Mouse (Mus musculus) left cerebral cortex, postnatal 10 days (tissue): ENCODE data around the gene Gm20388. TPM values are rescaled to one million over a fixed set of nuclear protein-coding genes. Genes with fewer than 3 reads are reported as not detected.

ENCODE experiments used
- DNase-seq, 2 experiments: peaks; one replicate each; pipeline ENCODE4 v3.0.0; 2021 to 2022; ENCODE audit warnings: low spot score in 2 of 2, mixed read lengths in 1 of 2; ENCODE audit errors: extremely low spot score in 1 of 2
- intact Hi-C: fragments of 180-260 bp; cut with DNase I; formaldehyde crosslinking; loops from one replicate; pipeline ENCODE4 v1.15.1; 2025
- total RNA-seq, 2 experiments: library from RNA; stranded (reverse); gene quantifications; 2 replicates each; pipeline ENCODE4 v1.2.3; 2021

Gene Gm20388
- total RNA-seq, 2 experiments from 2014 or later: 4.4 to 9.0 TPM

DNA sequence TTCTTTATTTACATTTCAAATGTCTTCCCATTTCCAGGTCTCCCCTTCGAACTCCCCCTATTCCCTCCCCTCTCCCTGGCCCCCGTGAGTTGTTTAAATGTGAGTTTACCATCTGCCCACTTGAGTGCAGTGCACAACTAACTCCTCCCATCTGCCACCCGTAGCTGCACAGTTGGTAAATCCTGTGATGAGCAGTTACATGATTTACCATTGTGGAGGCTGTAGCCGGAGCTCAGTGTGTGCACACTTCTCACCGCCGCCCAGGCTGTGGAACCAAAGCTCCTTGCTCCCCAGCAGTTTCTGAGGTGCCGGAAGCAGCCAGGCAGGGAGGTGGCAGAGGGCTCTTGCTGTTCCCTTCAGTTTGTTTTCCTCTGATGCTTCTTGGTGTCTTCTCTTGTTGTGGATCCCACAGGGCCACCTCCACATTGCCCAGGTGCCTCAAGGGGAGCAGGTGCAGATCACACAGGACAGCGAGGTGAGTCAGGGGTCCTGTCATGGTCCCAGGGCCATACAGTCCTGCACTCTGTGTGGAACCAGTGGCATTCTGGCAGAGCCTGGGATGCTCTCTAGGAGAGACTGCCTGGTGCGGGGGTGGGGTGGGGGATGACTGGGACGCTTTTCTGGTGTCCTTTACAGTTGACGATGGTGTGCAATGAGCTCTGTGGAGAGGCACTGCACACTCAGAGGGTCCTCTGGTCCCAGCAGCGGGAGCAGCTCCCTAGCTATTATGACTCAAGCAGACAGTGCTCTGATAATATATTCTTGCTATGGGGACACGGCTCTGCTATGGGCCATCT, 2096.2 kb downstream of the Gm20388 start:
- DNase-seq: no peak
- intact Hi-C loops: no loop called here

DNA sequence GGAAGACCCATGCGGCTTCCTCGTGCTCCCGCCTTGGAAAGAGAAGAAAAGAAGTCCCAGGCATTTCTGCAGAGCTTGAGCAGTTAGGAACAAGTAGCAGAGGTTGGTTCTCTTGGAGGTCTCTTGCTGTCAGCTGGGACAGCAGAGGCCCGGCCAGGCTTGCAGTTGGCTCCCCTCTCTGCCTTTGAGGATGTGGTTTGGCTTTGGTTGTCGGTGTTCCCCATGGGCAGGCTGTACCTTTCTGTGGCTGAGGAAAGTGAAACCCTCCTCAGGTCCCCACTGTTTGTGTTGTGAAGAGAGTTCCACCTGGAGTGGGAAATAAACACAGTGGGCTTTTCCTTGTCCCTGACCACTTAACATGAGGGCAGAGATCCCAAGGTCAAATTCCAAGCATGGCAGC, 2097.8 kb downstream of the Gm20388 start:
- intact Hi-C loops: no loop called here
- no peak for DNase-seq

- DNase-seq: no peak
- intact Hi-C loops: no loop called here
Observed at GRCm38 (mm10) chr8:122010638-122011037, 2100.0 kb downstream of the Gm20388 start.

DNA sequence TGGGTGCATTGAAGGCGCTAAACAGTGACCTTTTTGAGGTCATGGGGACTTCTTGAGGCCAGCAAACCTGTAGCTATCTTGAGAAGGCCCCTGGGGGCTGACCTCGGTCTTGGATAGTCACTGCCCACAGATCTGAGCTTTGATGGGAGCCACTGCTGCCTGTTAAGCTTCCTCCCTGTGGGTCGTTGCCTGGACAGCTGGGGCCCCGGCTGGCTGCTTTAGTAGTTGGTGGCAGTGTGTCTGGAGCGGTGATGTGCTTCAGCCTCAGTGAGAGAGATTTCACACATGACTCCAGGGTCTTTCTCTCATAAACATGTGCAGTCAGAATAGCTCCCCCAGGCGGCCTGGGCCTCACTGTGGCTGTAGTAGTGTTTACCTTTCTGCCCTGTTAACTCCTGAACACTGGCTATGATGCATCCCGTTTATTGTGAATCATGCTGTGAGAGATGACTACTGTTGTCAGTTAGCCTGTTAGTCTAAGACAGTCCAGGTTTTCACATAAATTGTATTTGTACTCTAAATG, 2100.5 kb downstream of the Gm20388 start:
- intact Hi-C loops: no loop called here
- no peak for DNase-seq

DNA sequence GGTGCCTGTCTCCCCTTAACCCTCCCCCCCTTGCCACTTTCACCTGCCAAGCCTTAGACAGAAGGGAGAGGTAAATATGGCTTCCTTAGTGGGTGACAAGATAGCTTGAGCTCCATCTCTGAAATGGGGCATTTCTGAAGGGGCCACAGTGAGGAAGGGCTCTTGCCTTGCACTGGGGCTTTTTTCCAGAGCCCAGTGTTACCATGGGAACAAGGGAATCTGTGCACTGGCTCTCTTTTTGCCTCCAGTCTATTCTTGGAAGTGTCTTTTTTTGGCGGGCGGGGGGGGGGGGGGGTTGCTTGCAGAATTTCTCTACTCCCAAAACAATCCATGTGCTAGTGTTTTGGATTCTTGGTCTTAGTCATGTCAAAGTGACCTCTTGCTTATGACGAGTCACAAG, 2104.0 kb downstream of the Gm20388 start:
- intact Hi-C loops: no loop called here
- no peak for DNase-seq

GRCm38 (mm10) chr8:122018046-122018831, 2107.6 kb downstream of the Gm20388 start:
- intact Hi-C loops: no loop called here
- peak in 1 of 2 experiments; percentile 56 for DNase-seq

GRCm38 (mm10) chr8:122019162-122019561, 2108.5 kb downstream of the Gm20388 start:
- intact Hi-C loops: no loop called here
- no peak for DNase-seq

GRCm38 (mm10) chr8:122020050-122020771, 2109.6 kb downstream of the Gm20388 start:
- intact Hi-C loops: no loop called here
- no peak for DNase-seq

GRCm38 (mm10) chr8:122021725-122022124, 2111.1 kb downstream of the Gm20388 start:
- intact Hi-C loops: no loop called here
- no peak for DNase-seq

DNA sequence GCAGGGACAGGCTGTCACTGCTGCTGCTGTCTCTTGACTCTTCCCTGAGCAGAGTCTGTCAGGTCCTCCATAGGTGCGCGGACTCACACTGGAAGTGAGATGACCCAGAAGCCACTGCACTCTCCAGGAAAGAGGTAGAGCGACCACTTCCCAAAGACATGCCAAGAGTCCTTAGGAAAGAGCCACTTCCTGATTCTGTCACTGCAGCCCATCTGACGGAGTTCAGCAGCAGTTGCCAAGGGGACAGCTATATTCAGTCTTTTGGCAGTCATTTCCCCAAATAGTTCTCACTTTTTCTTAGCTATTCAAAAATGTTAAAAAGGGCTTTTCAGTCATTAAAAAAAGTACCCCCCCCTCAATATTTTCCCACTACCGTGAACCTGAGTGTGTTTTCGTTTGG, 2111.6 kb downstream of the Gm20388 start:
- intact Hi-C loops: no loop called here
- DNase-seq: no peak

- intact Hi-C loops: no loop called here
- DNase-seq: no peak
Observed at GRCm38 (mm10) chr8:122022705-122023104, 2112.1 kb downstream of the Gm20388 start.

- intact Hi-C loops: no loop called here
- no peak for DNase-seq
Observed at GRCm38 (mm10) chr8:122025546-122025945, 2114.9 kb downstream of the Gm20388 start.

- intact Hi-C loops: no loop called here
- DNase-seq: no peak
Observed at GRCm38 (mm10) chr8:122028116-122028515, 2117.5 kb downstream of the Gm20388 start.

DNA sequence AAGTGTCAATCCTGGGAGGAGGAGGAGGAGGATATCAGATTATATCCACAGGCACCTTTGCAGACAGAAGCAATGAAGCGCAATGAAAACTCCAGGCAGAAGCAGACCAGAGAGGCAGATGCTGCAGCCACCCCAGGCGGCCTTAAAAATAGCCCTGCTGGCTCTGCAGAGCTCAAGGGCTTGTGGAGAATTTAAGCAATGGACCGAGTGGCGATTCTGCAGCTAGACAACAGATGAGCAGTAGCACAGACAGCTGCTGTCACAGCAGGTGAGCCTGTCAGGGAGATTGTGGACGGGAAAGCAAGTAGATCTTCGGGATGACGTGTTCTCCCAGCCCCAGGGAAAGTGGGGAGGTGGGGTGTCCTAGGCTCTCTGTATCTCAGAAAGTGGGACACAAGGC, 2120.3 kb downstream of the Gm20388 start:
- no peak for DNase-seq
- intact Hi-C loops: no loop called here

DNA sequence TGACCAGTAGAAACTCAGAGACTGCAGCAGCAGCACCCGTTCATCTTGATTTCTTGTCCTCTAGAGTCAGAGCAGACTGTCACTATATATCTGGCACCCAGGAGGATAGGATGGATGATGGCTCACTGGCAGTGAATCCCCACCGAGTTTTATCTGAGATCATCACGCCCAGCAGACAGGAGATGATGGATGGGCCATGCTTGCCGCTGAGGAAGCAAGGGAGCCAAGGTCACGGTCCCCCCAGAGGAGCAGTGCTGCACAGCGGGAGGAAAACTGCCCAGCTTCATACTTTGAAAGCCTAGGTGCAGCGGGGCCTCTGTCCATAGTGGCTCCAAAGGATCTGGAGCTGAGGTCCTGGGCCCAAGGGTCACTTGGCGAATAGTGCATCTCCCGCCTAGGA, 2122.1 kb downstream of the Gm20388 start:
- DNase-seq: no peak
- intact Hi-C loops: no loop called here

- intact Hi-C loops: no loop called here
- no peak for DNase-seq
Observed at GRCm38 (mm10) chr8:122035543-122035942, 2124.9 kb downstream of the Gm20388 start.

DNA sequence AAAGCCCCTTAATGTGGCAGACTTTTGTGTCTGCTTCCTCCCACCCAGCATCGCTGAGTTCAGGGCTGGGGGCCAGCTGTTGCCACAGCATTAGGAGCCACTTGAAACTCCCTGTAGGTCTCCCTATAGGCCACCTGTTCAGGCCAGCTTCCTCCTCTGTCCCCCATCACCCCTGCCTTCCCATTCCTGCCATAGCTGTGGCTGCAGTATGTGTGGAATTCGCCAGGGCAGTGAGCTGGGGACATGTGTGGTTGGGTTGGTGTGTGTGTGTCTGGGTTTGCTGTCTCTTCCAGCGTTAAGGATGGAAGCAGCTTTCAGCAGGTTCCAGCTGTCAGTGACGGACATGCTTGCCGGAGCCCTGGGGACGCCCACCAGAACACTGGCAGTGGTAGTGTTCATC, 2125.7 kb downstream of the Gm20388 start:
- intact Hi-C loops: no loop called here
- DNase-seq: no peak

DNA sequence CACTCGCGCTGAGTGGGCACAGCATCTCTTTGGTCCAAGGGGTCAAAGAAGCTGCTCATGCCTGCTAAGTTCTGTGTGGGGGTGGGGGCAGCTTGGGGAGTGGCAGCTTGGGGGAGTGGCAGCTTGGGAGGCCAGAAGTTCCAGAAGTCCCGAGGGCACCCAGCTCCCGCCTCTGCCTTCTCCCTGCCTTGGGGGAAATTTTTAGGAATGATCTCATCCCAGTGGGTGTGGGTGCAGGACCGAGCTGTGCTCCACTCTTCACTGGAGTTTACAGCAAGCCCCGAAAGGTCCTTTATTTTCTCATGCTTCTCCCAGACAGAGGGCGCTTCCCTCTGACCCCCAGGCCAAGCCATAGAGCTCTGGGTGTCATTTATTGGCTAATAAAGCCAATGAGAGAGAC, 2126.6 kb downstream of the Gm20388 start:
- intact Hi-C loops: no loop called here
- DNase-seq: no peak

- no peak for DNase-seq
- intact Hi-C loops: no loop called here
Observed at GRCm38 (mm10) chr8:122038076-122038475, 2127.4 kb downstream of the Gm20388 start.
